Mouse (Mus musculus) urinary bladder, postnatal 10 days (tissue): ENCODE data around the gene Ing1.
"Not testable (repeated sequence)": the region's sequence is repeated elsewhere in the genome, so short reads cannot be mapped to it uniquely, and the experiment has no call there.

ENCODE experiments used
- DNase-seq: peaks from one replicate; pipeline ENCODE4 v3.0.0; 2022; ENCODE audit warnings: low spot score

Gene Ing1

GRCm38 (mm10) chr8:11551497-11551896 is 3.9 kb upstream of the Ing1 start:
- not testable (repeated sequence) for DNase-seq

GRCm38 (mm10) chr8:11552390-11552789 is 3.0 kb upstream of the Ing1 start:
- DNase-seq, result no peak

- DNase-seq, result peak; percentile 96
Measured at GRCm38 (mm10) chr8:11555720-11556591, 585 bp downstream of the Ing1 start.

- DNase-seq, result no peak
Measured at GRCm38 (mm10) chr8:11556691-11557423, 1.5 kb downstream of the Ing1 start.

DNA sequence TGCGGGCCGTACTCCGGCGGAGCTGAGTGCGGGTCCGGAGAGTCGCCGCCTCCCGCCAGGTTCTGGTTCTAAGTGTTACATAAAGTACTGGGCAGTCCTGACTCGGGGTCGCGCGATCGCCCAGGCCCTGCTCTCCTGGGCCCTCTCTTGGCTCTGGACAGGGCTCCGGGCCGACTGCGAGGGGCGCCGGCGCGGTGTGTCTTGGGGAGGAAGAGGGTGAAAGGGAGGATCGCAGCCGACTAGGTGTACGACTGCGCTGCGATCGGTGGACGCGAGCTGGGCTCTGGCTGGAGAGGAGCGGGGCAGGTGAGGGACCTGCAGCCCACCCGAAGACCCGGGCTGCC is 2.0 kb downstream of the Ing1 start:
- no peak for DNase-seq

- peak; percentile 88 for DNase-seq
Measured at GRCm38 (mm10) chr8:11557768-11558629, 2.6 kb downstream of the Ing1 start.

GRCm38 (mm10) chr8:11559511-11559910 is 4.1 kb downstream of the Ing1 start:
- DNase-seq, result no peak

DNA sequence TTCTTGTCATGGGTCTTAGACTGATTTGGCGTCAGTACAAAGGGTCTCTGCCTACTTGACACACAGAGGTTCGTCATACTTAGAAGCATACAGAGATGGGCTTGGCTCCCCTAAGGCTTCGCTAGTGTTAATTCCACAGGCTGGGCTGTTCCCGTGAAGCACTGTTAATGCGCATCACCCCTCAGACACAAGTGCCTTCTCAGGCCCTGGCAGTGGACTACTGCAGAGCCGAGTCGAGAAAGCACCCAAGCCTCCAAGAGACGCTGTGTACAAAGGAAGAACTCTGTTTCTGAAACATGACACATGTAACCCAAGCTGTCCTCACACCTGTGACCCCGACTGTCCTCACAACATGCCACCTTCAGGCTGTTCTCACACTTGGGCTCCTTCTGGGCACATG is 4.8 kb downstream of the Ing1 start:
- no peak for DNase-seq

DNA sequence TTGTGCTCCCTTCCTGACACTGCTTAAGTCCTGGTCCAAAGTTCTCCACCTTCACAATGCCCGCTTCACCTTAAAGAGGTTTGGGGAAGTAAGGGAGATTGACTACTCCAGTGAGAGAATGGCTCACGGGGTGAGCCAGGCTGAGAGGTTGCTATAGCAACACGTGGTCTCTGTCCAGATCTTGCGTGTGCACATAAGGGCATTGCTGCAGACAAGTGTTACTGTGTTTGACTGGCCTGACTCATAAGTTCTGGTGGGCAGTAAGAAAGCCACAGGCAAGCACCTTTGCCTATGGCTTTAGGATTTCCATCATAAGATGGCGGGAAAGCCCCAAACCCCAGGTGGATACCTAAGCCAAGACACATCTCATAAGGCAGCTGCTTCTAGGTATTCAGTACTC is 8.9 kb downstream of the Ing1 start:
- DNase-seq, result no peak

DNA sequence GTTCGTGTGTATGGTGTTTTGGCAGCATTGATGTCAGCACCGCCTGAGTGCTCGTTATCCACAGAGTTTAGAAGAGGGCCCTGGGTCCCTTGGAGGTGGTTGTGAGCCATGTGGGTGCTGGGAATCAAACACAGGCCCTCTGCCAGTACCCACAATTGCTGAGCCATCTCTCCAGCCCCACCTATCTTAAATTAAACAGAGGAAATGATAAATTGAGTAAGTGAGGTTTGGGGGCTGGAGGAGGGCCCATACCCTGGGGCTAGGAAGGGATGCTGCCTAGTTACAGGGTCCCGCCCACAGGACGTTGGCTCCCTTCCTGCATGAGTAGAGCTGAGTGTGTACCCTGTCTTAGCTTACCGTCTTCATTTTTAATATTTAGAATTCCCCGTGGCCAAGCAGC is 9.3 kb downstream of the Ing1 start:
- DNase-seq, result no peak

DNA sequence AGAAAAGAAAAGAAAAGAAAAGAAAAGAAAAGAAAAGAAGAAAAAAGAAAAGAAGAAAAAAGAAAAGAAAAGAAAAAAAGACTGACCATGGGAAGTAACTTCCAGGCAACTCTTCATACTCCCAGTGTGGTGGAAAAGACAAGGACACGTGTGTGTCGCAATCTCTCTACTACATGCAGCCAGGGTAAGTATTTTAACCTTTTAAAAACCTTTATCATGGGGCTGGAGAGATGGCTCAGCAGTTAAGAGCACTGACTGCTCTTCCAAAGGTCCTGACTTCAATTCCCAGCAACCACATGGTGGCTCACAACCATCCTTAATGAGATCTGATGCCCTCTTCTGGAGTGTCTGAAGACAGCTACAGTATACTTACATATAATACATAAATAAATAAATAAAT is 12.8 kb downstream of the Ing1 start:
- not testable (repeated sequence) for DNase-seq

- no peak for DNase-seq
Measured at GRCm38 (mm10) chr8:11569260-11570097, 14.1 kb downstream of the Ing1 start.

DNA sequence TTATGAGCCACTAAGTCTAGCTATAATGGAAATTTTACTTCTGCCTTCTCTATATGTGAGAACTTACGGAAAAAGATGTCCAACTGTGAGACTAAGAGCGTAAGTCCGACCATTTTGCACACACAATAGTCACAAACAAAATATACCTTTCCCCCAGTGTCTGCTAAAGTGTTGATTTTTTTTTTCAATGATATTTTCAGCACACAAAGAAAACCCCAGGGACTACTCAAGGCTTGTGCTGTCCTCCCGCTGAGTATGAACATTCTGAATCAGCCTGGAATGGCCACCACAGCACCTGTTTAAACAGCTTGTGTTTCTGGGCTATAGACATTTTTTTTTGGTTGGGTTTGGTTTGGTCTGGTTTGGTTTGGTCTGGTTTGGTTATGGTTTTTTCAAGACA is 15.4 kb downstream of the Ing1 start:
- no peak for DNase-seq

DNA sequence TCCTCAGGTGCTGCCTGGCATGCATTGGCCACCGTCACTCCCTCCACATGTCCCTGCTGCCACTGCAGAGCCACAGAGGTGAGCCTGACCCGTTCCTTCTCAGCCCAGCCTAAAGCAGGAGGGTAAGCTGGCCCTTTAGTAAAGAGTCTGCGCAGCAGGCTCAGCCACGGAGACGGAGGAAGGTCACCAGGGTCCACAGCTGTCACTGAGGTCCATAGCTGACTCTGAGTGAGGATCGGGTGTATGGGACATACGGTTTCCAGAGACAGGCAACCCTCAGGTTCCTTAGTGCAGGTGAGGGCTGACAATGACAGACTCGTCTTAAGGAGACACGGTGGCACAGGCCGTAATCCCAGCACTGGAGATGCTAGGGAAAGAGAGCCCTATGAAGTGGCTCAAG is 16.6 kb downstream of the Ing1 start:
- no peak for DNase-seq

DNA sequence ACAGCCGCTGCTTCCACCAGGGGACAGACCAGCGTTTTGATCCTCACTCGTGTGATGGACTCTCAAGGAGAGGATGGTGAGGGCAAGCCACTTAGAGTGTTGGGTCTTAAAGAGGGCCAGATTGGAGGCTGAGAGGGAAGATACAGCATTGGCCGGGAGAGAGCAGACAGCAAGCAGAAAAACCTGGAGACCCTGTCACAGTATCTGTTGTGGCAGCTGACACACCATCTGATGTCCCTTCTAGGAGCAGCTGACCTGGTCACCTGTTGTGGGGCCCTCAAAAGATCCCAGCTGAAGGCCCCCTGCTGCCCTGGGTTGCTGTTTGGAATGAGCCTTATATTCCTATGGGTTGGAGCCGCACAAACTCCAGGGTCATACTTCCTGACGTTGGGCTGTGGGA is 17.1 kb downstream of the Ing1 start:
- DNase-seq, result no peak

DNA sequence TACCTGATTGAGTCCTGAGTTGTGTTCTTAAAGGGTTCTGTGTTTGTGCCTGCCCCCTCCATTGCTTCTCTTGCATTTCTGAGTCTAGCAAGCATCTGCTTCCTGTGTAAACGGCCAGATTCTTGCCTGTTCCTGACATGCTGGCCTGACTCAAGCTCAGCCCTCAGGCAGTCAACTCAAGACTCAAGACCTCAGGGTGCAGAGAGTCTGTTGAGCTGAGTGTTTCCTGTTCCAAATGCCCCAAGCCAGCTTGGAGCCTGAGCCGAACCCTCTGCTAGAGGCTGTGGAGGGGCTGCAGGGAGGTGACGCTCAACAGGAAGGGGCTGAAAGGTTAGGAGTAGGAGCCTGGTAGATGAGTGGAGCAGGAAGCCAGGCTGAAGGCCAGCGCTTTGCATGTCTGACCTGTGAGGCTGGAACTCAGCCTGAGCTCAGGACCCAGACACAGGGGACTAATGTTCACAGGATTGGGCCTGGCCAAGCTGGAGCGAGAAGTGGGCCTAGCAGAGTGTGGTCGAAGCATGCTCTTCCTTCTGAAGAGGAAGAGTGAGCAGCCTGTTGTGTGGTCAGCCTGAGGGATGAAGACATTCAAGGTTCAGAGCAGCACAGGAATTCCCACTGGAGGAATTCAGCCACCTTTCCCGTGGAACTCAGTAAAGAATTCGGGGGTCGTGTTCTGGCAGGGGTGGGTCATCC is 19.7 kb downstream of the Ing1 start:
- no peak for DNase-seq

- no peak for DNase-seq
Measured at GRCm38 (mm10) chr8:11575604-11576384, 20.4 kb downstream of the Ing1 start.

- DNase-seq, result no peak
Measured at GRCm38 (mm10) chr8:11585513-11586373, 30.4 kb downstream of the Ing1 start.

DNA sequence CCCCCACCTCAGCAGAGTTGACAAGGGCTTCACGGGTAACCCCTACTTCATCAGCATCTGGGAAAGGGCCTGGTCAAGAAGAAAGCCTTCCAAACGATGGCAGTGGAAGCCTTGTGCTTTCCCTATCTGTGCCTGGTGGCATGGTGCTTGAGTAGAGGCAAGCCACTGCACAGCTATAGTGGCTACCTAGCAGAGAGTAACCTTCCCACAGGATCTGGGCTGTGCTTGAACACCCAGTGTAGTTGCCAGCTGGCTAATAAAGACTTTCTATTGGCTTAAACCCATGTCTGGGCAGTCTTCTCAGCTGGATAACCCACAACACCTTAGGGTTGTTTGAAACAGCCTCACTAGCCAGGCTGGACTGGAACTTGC is 31.0 kb downstream of the Ing1 start:
- DNase-seq, result no peak
